Comparison of ENCODE assay signal across 8 mouse cellular contexts in genomic region chr1:172528701-172529100, GRCm38 (mm10). TPM values are rescaled to one million over a fixed set of nuclear protein-coding genes. Genes with fewer than 3 reads are reported as not detected.
DNase-seq lines count a peak whose midpoint lies in the region; ATAC-seq and TF ChIP-seq lines count a peak whose summit lies in the region.

No protein-coding gene starts in this region.

- no peaks in the 10 kb centered on the region for H3K27me3 ChIP-seq in intestine, embryonic 15.5 days (replicated peaks)
- H3K27me3 ChIP-seq in midbrain, embryonic 13.5 days: peaks cover 5% of the 10 kb centered on the region; the same call in 1 of the 2 replicates
- H3K27me3 ChIP-seq in small intestine, adult 2 months (ENCODE audit: control insufficient read depth, insufficient read depth, low read length): peaks cover 3% of the 10 kb centered on the region; the same call in 1 of the 2 replicates

- intact Hi-C loops in left cerebral cortex, postnatal 25 days (cut with DNase I): loop anchor here (1.0 to 10.0 kb wide), 5 partner anchors 34 to 869 kb away; no protein-coding TSS in a partner anchor

- no peak overlapping the region for H3K4me3 ChIP-seq in intestine, embryonic 15.5 days (replicated peaks)
- no peak overlapping the region for H3K4me3 ChIP-seq in midbrain, embryonic 13.5 days (replicated peaks)
- H3K4me3 ChIP-seq in small intestine, adult 2 months (ENCODE audit: low read depth, low read length): no peak overlapping the region

- peak; percentile 82 for DNase-seq in adipocyte (ENCODE audit: low spot score)
- peak; percentile 95 for DNase-seq in embryo, embryonic 10 days (ENCODE audit: low spot score)
- peak; percentile 78 for DNase-seq in gastrocnemius, postnatal 25 days
- DNase-seq in left cerebral cortex, postnatal 25 days (ENCODE audit: low spot score in 2 of 2): peak; percentile 84 to 89

- no peak for TF ChIP-seq POLR2A in small intestine, adult 2 months (IDR thresholded peaks at IDR 0.05; ENCODE audit: low read depth, low read length)

- ATAC-seq in intestine, embryonic 15.5 days: peak; percentile 72
- peak; percentile 64; the same call in 1 of the 2 replicates for ATAC-seq in midbrain, embryonic 13.5 days
- ATAC-seq in erythroid progenitor cell, adult 5-6 weeks (replicated peaks; ENCODE audit: low FRiP score, poor library complexity, severe bottlenecking): no peak

- peaks cover 27% of the 10 kb centered on the region for H3K4me1 ChIP-seq in intestine, embryonic 15.5 days (replicated peaks)
- peaks cover 42% of the 10 kb centered on the region for H3K4me1 ChIP-seq in midbrain, embryonic 13.5 days (replicated peaks)
- peaks cover 10% of the 10 kb centered on the region for H3K4me1 ChIP-seq in small intestine, adult 2 months (ENCODE audit: control insufficient read depth, insufficient read depth, insufficient read length, low read length)

- H3K9me3 ChIP-seq in intestine, embryonic 15.5 days: no peaks in the 10 kb centered on the region
- no peaks in the 10 kb centered on the region for H3K9me3 ChIP-seq in midbrain, embryonic 13.5 days

- 8% methylated on average over 7 of the region's 7 CpGs for WGBS in intestine, embryonic 15.5 days
- WGBS in midbrain, embryonic 13.5 days: 7% methylated on average over 7 of the region's 7 CpGs
- 3% methylated on average over 7 of the region's 7 CpGs for WGBS in small intestine, adult 2 months

- H3K27ac ChIP-seq in intestine, embryonic 15.5 days: no peak overlapping the region
- no peak overlapping the region for H3K27ac ChIP-seq in midbrain, embryonic 13.5 days
- no peak overlapping the region for H3K27ac ChIP-seq in small intestine, adult 2 months (ENCODE audit: insufficient read depth, low read depth, low read length)

- H3K4me2 ChIP-seq in intestine, embryonic 15.5 days (replicated peaks): no peak overlapping the region
- H3K4me2 ChIP-seq in midbrain, embryonic 13.5 days (replicated peaks): no peak overlapping the region

- TF ChIP-seq CTCF in small intestine, adult 2 months (IDR thresholded peaks at IDR 0.05; ENCODE audit: extremely low read depth, insufficient read length, insufficient replicate concordance, low read depth, low read length): peak; percentile 100

- no peak overlapping the region for H3K9ac ChIP-seq in intestine, embryonic 15.5 days
- H3K9ac ChIP-seq in midbrain, embryonic 13.5 days (replicated peaks): no peak overlapping the region

- H3K36me3 ChIP-seq in intestine, embryonic 15.5 days: no peaks in the 10 kb centered on the region
- H3K36me3 ChIP-seq in midbrain, embryonic 13.5 days: no peaks in the 10 kb centered on the region
- H3K36me3 ChIP-seq in small intestine, adult 2 months (ENCODE audit: control insufficient read depth, insufficient read depth, low read length): no peaks in the 10 kb centered on the region

RNA-seq across cellular contexts. Expression of gene Cfap45, which starts 8.1 kb away (rescaled TPM):
- not detected for total RNA-seq in gastrocnemius, postnatal 25 days (2021)
- polyA plus RNA-seq in intestine, embryonic 15.5 days (2015; fragmentation: Nextera tagmentation; extraction: Ambion mirVana): 1.1 and 1.2 TPM in 2 replicates
- 1 to 10 TPM; 3.7 to 4.5 TPM for total RNA-seq in left cerebral cortex, postnatal 25 days (2021)
- 1.9 and 2.0 TPM in 2 replicates for polyA plus RNA-seq in midbrain, embryonic 13.5 days (2015; fragmentation: Nextera tagmentation; extraction: Ambion mirVana)
- 0.29 and 1.3 TPM in 2 replicates for polyA plus RNA-seq in small intestine, adult 2 months (2012; rRNA removed)
- total RNA-seq in erythroid progenitor cell, adult 5-6 weeks (2015; ENCODE audit: low replicate concordance): not detected in 2 replicates
- total RNA-seq in erythroid progenitor cell, adult 5-6 weeks (2017; ENCODE audit: low replicate concordance): not detected in 2 replicates

RNA-seq across cellular contexts. Expression of gene Vsig8, which starts 27.0 kb away (rescaled TPM):
- not detected for total RNA-seq in gastrocnemius, postnatal 25 days (2021)
- 0.28 and 0.43 TPM in 2 replicates for polyA plus RNA-seq in intestine, embryonic 15.5 days (2015; fragmentation: Nextera tagmentation; extraction: Ambion mirVana)
- total RNA-seq in left cerebral cortex, postnatal 25 days (2021): under 1 TPM; 0.32 to 0.37 TPM
- polyA plus RNA-seq in midbrain, embryonic 13.5 days (2015; fragmentation: Nextera tagmentation; extraction: Ambion mirVana): 0.20 TPM in 1 of 2 replicates, not detected in the other
- 0.35 and 1.0 TPM in 2 replicates for polyA plus RNA-seq in small intestine, adult 2 months (2012; rRNA removed)
- total RNA-seq in erythroid progenitor cell, adult 5-6 weeks (2015; ENCODE audit: low replicate concordance): not detected in 2 replicates
- total RNA-seq in erythroid progenitor cell, adult 5-6 weeks (2017; ENCODE audit: low replicate concordance): not detected in 2 replicates

RNA-seq across cellular contexts. Expression of gene Tagln2, which starts 28.9 kb away (rescaled TPM):
- total RNA-seq in gastrocnemius, postnatal 25 days (2021): 10 to 100 TPM; 24.8 to 33.7 TPM
- 388 and 395 TPM in 2 replicates for polyA plus RNA-seq in intestine, embryonic 15.5 days (2015; fragmentation: Nextera tagmentation; extraction: Ambion mirVana)
- total RNA-seq in left cerebral cortex, postnatal 25 days (2021): 10 to 100 TPM in 1 of 2 experiments, 1 to 10 TPM in 1; 10.0 to 10.8 TPM
- 44.0 and 49.9 TPM in 2 replicates for polyA plus RNA-seq in midbrain, embryonic 13.5 days (2015; fragmentation: Nextera tagmentation; extraction: Ambion mirVana)
- 149 and 284 TPM in 2 replicates for polyA plus RNA-seq in small intestine, adult 2 months (2012; rRNA removed)
- total RNA-seq in erythroid progenitor cell, adult 5-6 weeks (2015; ENCODE audit: low replicate concordance): 95.6 and 112 TPM in 2 replicates
- total RNA-seq in erythroid progenitor cell, adult 5-6 weeks (2017; ENCODE audit: low replicate concordance): 21.1 and 56.0 TPM in 2 replicates

RNA-seq across cellular contexts. Expression of gene Igsf9, which starts 47.1 kb away (rescaled TPM):
- total RNA-seq in gastrocnemius, postnatal 25 days (2021): under 1 TPM in 1 of 2 experiments, not detected in 1; 0.19 TPM
- 68.7 and 77.8 TPM in 2 replicates for polyA plus RNA-seq in intestine, embryonic 15.5 days (2015; fragmentation: Nextera tagmentation; extraction: Ambion mirVana)
- total RNA-seq in left cerebral cortex, postnatal 25 days (2021): 10 to 100 TPM in 1 of 2 experiments, 1 to 10 TPM in 1; 8.7 to 11.1 TPM
- 89.0 and 94.9 TPM in 2 replicates for polyA plus RNA-seq in midbrain, embryonic 13.5 days (2015; fragmentation: Nextera tagmentation; extraction: Ambion mirVana)
- polyA plus RNA-seq in small intestine, adult 2 months (2012; rRNA removed): 145 and 516 TPM in 2 replicates
- not detected in 2 replicates for total RNA-seq in erythroid progenitor cell, adult 5-6 weeks (2015; ENCODE audit: low replicate concordance)
- total RNA-seq in erythroid progenitor cell, adult 5-6 weeks (2017; ENCODE audit: low replicate concordance): 2.4 TPM in 1 of 2 replicates, not detected in the other

RNA-seq across cellular contexts. Expression of gene Slamf9, which starts 53.5 kb away (rescaled TPM):
- total RNA-seq in gastrocnemius, postnatal 25 days (2021): under 1 TPM; 0.20 to 0.35 TPM
- polyA plus RNA-seq in intestine, embryonic 15.5 days (2015; fragmentation: Nextera tagmentation; extraction: Ambion mirVana): 2.2 and 2.5 TPM in 2 replicates
- total RNA-seq in left cerebral cortex, postnatal 25 days (2021): under 1 TPM; 0.41 to 0.46 TPM
- 0.31 TPM in 1 of 2 replicates, not detected in the other for polyA plus RNA-seq in midbrain, embryonic 13.5 days (2015; fragmentation: Nextera tagmentation; extraction: Ambion mirVana)
- polyA plus RNA-seq in small intestine, adult 2 months (2012; rRNA removed): 2.1 TPM in 2 replicates
- total RNA-seq in erythroid progenitor cell, adult 5-6 weeks (2015; ENCODE audit: low replicate concordance): 1.1 TPM in 1 of 2 replicates, not detected in the other
- total RNA-seq in erythroid progenitor cell, adult 5-6 weeks (2017; ENCODE audit: low replicate concordance): 0.90 and 2.7 TPM in 2 replicates
